Mouse (Mus musculus) left cerebral cortex, postnatal 36 days (tissue): ENCODE measurements around the gene Oas1e. TPM values are rescaled to one million over a fixed set of nuclear protein-coding genes. Genes with fewer than 3 reads are reported as not detected.
"Not testable (repeated sequence)": the region's sequence is repeated elsewhere in the genome, so short reads cannot be mapped to it uniquely, and the experiment has no call there.

Experiments
- DNase-seq, 2 experiments: peaks; one replicate each; pipeline ENCODE4 v3.0.0; 2021 to 2022; ENCODE audit warnings: low spot score in 2 of 2, mixed read lengths in 1 of 2
- intact Hi-C: fragments of 180-260 bp; cut with DNase I; formaldehyde crosslinking; loops from one replicate; pipeline ENCODE4 v1.15.1; 2025
- total RNA-seq, 2 experiments: library from RNA; stranded (reverse); gene quantifications; 2 replicates each; pipeline ENCODE4 v1.2.3; 2021

The Oas1e gene
- not detected for total RNA-seq

GRCm38 (mm10) chr5:120795480-120796034 lies at the start of gene Oas1e:
TSS of gene Oas1e (minus strand) at chr5:120795530.
- intact Hi-C loops = loop anchor here (10.0 kb wide), 1 partner anchor 379 kb away; no protein-coding TSS in a partner anchor
- not testable (repeated sequence) for DNase-seq

GRCm38 (mm10) chr5:120844713-120845112 lies 49.4 kb upstream of the Oas1e start:
- intact Hi-C loops = loop anchor here (5.0 kb wide), 1 partner anchor 83 kb away; no protein-coding TSS in a partner anchor
- DNase-seq = no peak

GRCm38 (mm10) chr5:120836731-120837585 lies 41.6 kb upstream of the Oas1e start:
- no peak for DNase-seq
- intact Hi-C loops = no loop called here

GRCm38 (mm10) chr5:120833335-120834280 lies 38.3 kb upstream of the Oas1e start:
- DNase-seq = no peak
- intact Hi-C loops = no loop called here

- intact Hi-C loops = no loop called here
Measured at GRCm38 (mm10) chr5:120831031-120831430, 35.7 kb upstream of the Oas1e start.

GRCm38 (mm10) chr5:120818999-120819398 lies 23.7 kb upstream of the Oas1e start:
- intact Hi-C loops = no loop called here
- no peak for DNase-seq

More at GRCm38 (mm10) chr5:120831031-120831430, 35.7 kb upstream of the Oas1e start:
- no peak for DNase-seq

GRCm38 (mm10) chr5:120815949-120816348 lies 20.6 kb upstream of the Oas1e start:
- DNase-seq = no peak
- intact Hi-C loops = loop anchor here (2.0 kb wide), 1 partner anchor 117 kb away; no protein-coding TSS in a partner anchor

GRCm38 (mm10) chr5:120813023-120813422 lies 17.7 kb upstream of the Oas1e start:
- DNase-seq = no peak
- intact Hi-C loops = no loop called here

- intact Hi-C loops = no loop called here
Measured at GRCm38 (mm10) chr5:120811951-120812819, 16.9 kb upstream of the Oas1e start, which contains the start of gene Oas1c. TSS of gene Oas1c (minus strand) at chr5:120812514.

GRCm38 (mm10) chr5:120809171-120809570 lies 13.8 kb upstream of the Oas1e start:
- intact Hi-C loops = no loop called here
- DNase-seq = no peak

More at GRCm38 (mm10) chr5:120811951-120812819, 16.9 kb upstream of the Oas1e start, which contains the start of gene Oas1c:
- DNase-seq = peak; percentile 67 to 75

GRCm38 (mm10) chr5:120806458-120806857 lies 11.1 kb upstream of the Oas1e start:
- DNase-seq = peak; percentile 16 to 19
- intact Hi-C loops = no loop called here

- no peak for DNase-seq
- intact Hi-C loops = no loop called here
Measured at GRCm38 (mm10) chr5:120803596-120803995, 8.3 kb upstream of the Oas1e start.

- DNase-seq = not testable (repeated sequence)
- intact Hi-C loops = loop anchor here (10.0 kb wide), 1 partner anchor 376 kb away; no protein-coding TSS in a partner anchor
Measured at GRCm38 (mm10) chr5:120798943-120799342, 3.6 kb upstream of the Oas1e start.

- intact Hi-C loops = loop anchor here (10.0 kb wide), 1 partner anchor 377 kb away; no protein-coding TSS in a partner anchor
- not testable (repeated sequence) for DNase-seq
Measured at GRCm38 (mm10) chr5:120798147-120798546, 2.8 kb upstream of the Oas1e start.

GRCm38 (mm10) chr5:120793043-120793442 lies 2.3 kb downstream of the Oas1e start:
- intact Hi-C loops = loop anchor here (10.0 kb wide), 1 partner anchor 382 kb away; no protein-coding TSS in a partner anchor
- DNase-seq = peak in 1 of 2 experiments; percentile 38

- no peak for DNase-seq
- intact Hi-C loops = no loop called here
Measured at GRCm38 (mm10) chr5:120787042-120787441, 8.3 kb downstream of the Oas1e start.

- intact Hi-C loops = no loop called here
- DNase-seq = no peak
Measured at GRCm38 (mm10) chr5:120782446-120782845, 12.9 kb downstream of the Oas1e start.

GRCm38 (mm10) chr5:120781646-120782045 lies 13.7 kb downstream of the Oas1e start:
- intact Hi-C loops = no loop called here
- no peak for DNase-seq
